Comparison of ENCODE assay signal across 12 mouse cellular contexts in the genomic region with DNA sequence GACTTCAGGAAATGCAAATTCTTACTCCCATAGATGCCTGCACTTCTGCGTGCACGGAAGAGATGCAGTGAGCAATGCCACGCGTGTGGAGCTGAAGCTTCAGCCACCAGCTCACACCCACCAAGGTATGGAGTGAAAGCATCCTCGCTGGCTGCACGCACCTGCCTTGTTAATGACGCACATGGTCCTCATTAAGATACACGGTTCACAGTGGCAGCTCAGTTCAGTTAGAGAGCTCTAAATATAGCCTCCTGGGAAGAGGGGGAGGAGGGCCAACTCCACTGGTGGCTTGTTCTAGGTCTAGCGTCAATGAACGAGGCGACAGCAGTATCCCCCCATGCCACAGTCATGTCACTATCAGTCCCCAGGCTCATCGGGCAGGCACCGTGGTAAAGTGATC.
DNase-seq lines count a peak whose midpoint lies in the region; ATAC-seq and TF ChIP-seq lines count a peak whose summit lies in the region.
"Had no signal": no experiment of that assay in that cellular context is flagged by ENCODE, and none has a peak within 500 bp of the region (broad histone marks: within the 10 kb centered on the region; RNA-seq: fewer than 3 reads in every experiment).

No protein-coding gene starts in this region.

- no peaks in the 10 kb centered on the region for H3K36me3 ChIP-seq in forebrain, embryonic 13.5 days (ENCODE audit: poor library complexity, severe bottlenecking)
- no peaks in the 10 kb centered on the region for H3K36me3 ChIP-seq in forebrain, embryonic 14.5 days (ENCODE audit: control insufficient read depth, insufficient read depth, low read length)
- H3K36me3 ChIP-seq in heart, adult 2 months (ENCODE audit: control insufficient read depth, insufficient read depth, low read length) = no peaks in the 10 kb centered on the region; the same call in 1 of the 2 replicates
- H3K36me3 ChIP-seq: embryonic facial prominence, embryonic 15.5 days; limb, embryonic 15.5 days had no signal

- no peak overlapping the region for H3K27ac ChIP-seq in forebrain, embryonic 13.5 days
- H3K27ac ChIP-seq in forebrain, embryonic 14.5 days (ENCODE audit: low read depth, low read length) = no peak overlapping the region
- H3K27ac ChIP-seq in heart, adult 2 months = peak overlapping the region; percentile 86
- H3K27ac ChIP-seq: embryonic facial prominence, embryonic 15.5 days; kidney, postnatal 0 days; limb, embryonic 15.5 days had no signal

- no peaks in the 10 kb centered on the region for H3K9me3 ChIP-seq in forebrain, embryonic 13.5 days (replicated peaks)
- H3K9me3 ChIP-seq in forebrain, embryonic 14.5 days (replicated peaks; ENCODE audit: control insufficient read depth, low read length) = no peaks in the 10 kb centered on the region
- H3K9me3 ChIP-seq: embryonic facial prominence, embryonic 15.5 days; limb, embryonic 15.5 days had no signal

- WGBS in forebrain, embryonic 13.5 days = 66% methylated on average over 13 of the region's 13 CpGs
- 59% methylated on average over 13 of the region's 13 CpGs for WGBS in forebrain, embryonic 14.5 days
- WGBS in heart, adult 2 months = 51% methylated on average over 13 of the region's 13 CpGs

- TF ChIP-seq EP300 in heart, adult 2 months (IDR thresholded peaks at IDR 0.05; ENCODE audit: insufficient read depth, low read depth, low read length) = no peak

- H3K4me3 ChIP-seq in forebrain, embryonic 13.5 days = no peak overlapping the region
- H3K4me3 ChIP-seq in forebrain, embryonic 14.5 days (ENCODE audit: low read depth, low read length) = no peak overlapping the region
- H3K4me3 ChIP-seq in heart, adult 2 months = peak overlapping the region; percentile 13; the same call in 1 of the 2 replicates
- H3K4me3 ChIP-seq: embryonic facial prominence, embryonic 15.5 days; limb, embryonic 15.5 days had no signal

- intact Hi-C loops in heart, adult 2 months (cut with DNase I) = loop anchor here (2.0 kb wide), 3 partner anchors 37 to 89 kb away; no protein-coding TSS in a partner anchor
- intact Hi-C loops in heart, postnatal 10 days (cut with DNase I) = loop anchor here (1.0 to 5.0 kb wide), 3 partner anchors 39 to 690 kb away; no protein-coding TSS in a partner anchor

- ATAC-seq in forebrain, embryonic 13.5 days = 0 out of 2 replicates have a peak, but pooled peaks have one; percentile 9
- ATAC-seq in forebrain, embryonic 14.5 days = no peak

- no peak overlapping the region for H3K4me2 ChIP-seq in forebrain, embryonic 13.5 days
- H3K4me2 ChIP-seq in forebrain, embryonic 14.5 days (ENCODE audit: low read length) = no peak overlapping the region
- H3K4me2 ChIP-seq: embryonic facial prominence, embryonic 15.5 days; limb, embryonic 15.5 days had no signal

- H3K9ac ChIP-seq in forebrain, embryonic 13.5 days = no peak overlapping the region
- no peak overlapping the region for H3K9ac ChIP-seq in forebrain, embryonic 14.5 days (ENCODE audit: low read length)
- peak overlapping the region; percentile 49 for H3K9ac ChIP-seq in heart, adult 2 months (ENCODE audit: low read depth, low read length)
- H3K9ac ChIP-seq: embryonic facial prominence, embryonic 15.5 days; limb, embryonic 15.5 days had no signal

- no peaks in the 10 kb centered on the region for H3K27me3 ChIP-seq in forebrain, embryonic 13.5 days
- no peaks in the 10 kb centered on the region for H3K27me3 ChIP-seq in forebrain, embryonic 14.5 days (replicated peaks; ENCODE audit: control insufficient read depth, insufficient read depth, low read length)
- no peaks in the 10 kb centered on the region for H3K27me3 ChIP-seq in heart, adult 2 months (ENCODE audit: control insufficient read depth, insufficient read depth, low read length)
- H3K27me3 ChIP-seq: embryonic facial prominence, embryonic 15.5 days; limb, embryonic 15.5 days had no signal

- peaks cover 35% of the 10 kb centered on the region for H3K4me1 ChIP-seq in forebrain, embryonic 13.5 days
- H3K4me1 ChIP-seq in forebrain, embryonic 14.5 days (ENCODE audit: control insufficient read depth, insufficient read depth, low read length) = peaks cover 7% of the 10 kb centered on the region
- peaks cover 21% of the 10 kb centered on the region for H3K4me1 ChIP-seq in heart, adult 2 months (ENCODE audit: control insufficient read depth, insufficient read depth, low read length)

- peak; percentile 67; the same call in 1 of the 2 replicates for TF ChIP-seq POLR2A in heart, adult 2 months (IDR thresholded peaks at IDR 0.05; ENCODE audit: insufficient read depth, low read depth, low read length)

- no peak for TF ChIP-seq CTCF in heart, adult 2 months (IDR thresholded peaks at IDR 0.05)

- no peak for DNase-seq in forebrain, embryonic 14.5 days (ENCODE audit: low spot score)
- DNase-seq in kidney, adult 9 months = peak; percentile 57
- no peak for DNase-seq in kidney, postnatal 14 days
- peak; percentile 41 to 60 for DNase-seq in heart, adult 2 months
- peak; percentile 54 to 70 for DNase-seq in heart, postnatal 10 days
- DNase-seq in adrenal gland, postnatal 25 days = no peak
- DNase-seq in adrenal gland, adult 8-10 months = no peak
- DNase-seq: lung, postnatal 36 days had no signal

- H3K79me2 ChIP-seq in heart, adult 2 months (replicated peaks; ENCODE audit: control insufficient read depth, insufficient read depth, low read length) = no peaks in the 10 kb centered on the region

Comparison
In these comparisons a context has a peak if more than half of its experiments do, and no peak if none do; other contexts are left out.
1. DNase-seq: peak in kidney, adult 9 months (single experiment), heart, adult 2 months (2 of 2) and heart, postnatal 10 days (2 of 2); none in forebrain, embryonic 14.5 days (single experiment), kidney, postnatal 14 days (single experiment), adrenal gland, postnatal 25 days (single experiment) and adrenal gland, adult 8-10 months (single experiment).